Mouse (Mus musculus) erythroblast, embryonic 14.5 days (primary cell): ENCODE measurements around the gene Pdzrn3. TPM values are rescaled to one million over a fixed set of nuclear protein-coding genes. Genes with fewer than 3 reads are reported as not detected.

Experiments
- H3K27me3 ChIP-seq: 2 replicates; pipeline ENCODE4 v1.6.1; 2012; ENCODE audit warnings: inconsistent platforms; ENCODE audit not compliant: control insufficient read depth
- H3K36me3 ChIP-seq: 2 replicates; pipeline ENCODE4 v1.6.1; 2012; ENCODE audit warnings: mild to moderate bottlenecking, inconsistent platforms; ENCODE audit not compliant: control insufficient read depth
- H3K4me1 ChIP-seq: 2 replicates; pipeline ENCODE4 v1.6.1; 2012; ENCODE audit warnings: inconsistent platforms; ENCODE audit not compliant: control insufficient read depth
- H3K4me3 ChIP-seq: replicated peaks from 2 replicates; pipeline ENCODE3; 2012; ENCODE audit warnings: moderate library complexity, mild to moderate bottlenecking, inconsistent platforms
- H3K9me3 ChIP-seq: 2 replicates; pipeline ENCODE4 v1.6.1; 2012; ENCODE audit warnings: low read length, inconsistent platforms, mixed read lengths; ENCODE audit not compliant: control insufficient read depth
- GATA1 ChIP-seq: IDR thresholded peaks from 2 replicates; pipeline ENCODE4 v1.6.1; 2012; ENCODE audit warnings: low read length, inconsistent platforms, mixed read lengths
- TAL1 ChIP-seq: IDR thresholded peaks from 3 replicates; pipeline ENCODE4 v1.6.1; 2012; ENCODE audit warnings: low read length, inconsistent platforms, mixed read lengths
- polyA plus RNA-seq: library from polyadenylated mRNA; stranded (reverse); fragments of >175 nt; gene quantifications from 2 replicates; pipeline ENCODE4 v1.2.3, GENCODE M21; 2012

Pdzrn3 gene
- polyA plus RNA-seq, 1 experiment = not detected

DNA sequence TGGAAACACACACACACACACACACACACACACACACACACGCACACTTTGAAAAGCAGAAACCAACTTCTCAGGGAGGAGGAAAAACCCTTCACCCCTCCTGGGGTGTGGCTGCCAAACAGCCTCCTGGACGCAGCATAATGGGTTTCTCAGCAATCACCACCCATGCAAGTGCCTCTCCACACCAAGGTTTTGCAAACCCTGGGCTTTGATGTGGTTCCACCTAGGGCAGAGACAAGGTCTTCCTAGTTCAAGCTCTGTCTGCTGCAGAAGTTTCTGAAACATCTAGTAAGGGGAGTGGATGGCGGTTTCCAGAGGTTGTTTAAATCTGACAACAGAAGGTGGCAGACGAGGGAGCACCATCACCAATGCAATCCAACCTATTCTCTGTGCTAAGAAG lies 18.1 kb downstream of the Pdzrn3 start:
- H3K36me3 ChIP-seq = no peaks in the 10 kb centered on the region

DNA sequence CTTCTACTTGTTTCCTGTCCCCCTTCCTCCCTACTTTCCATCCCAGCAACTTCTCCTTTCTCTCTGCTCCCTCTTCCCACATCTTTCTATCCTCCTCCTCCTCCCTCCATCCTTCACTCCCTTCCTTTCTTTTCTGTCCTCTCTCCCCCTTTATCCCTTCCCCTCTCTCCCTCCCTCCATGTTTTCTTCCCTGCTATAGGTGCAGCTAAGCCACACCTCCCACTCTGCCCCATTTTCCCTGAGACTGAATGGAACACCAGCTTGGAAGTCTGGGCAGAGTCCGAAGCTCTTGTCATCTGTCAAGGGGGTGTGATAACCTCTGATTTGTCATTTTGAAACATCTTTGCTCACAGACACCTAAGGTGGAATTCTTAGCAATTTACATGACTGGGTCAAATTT lies 22.8 kb downstream of the Pdzrn3 start:
- H3K36me3 ChIP-seq = no peaks in the 10 kb centered on the region

More for the DNA sequence above, 18.1 kb downstream of the Pdzrn3 start:
- Histone ChIP-seq H3K9me3 (no peaks in the 10 kb centered on the region), H3K27me3 (no peaks in the 10 kb centered on the region), H3K4me1 (no peaks in the 10 kb centered on the region), H3K4me3 (no peak overlapping the region)
- TF ChIP-seq TAL1 (no peak), GATA1 (no peak)

DNA sequence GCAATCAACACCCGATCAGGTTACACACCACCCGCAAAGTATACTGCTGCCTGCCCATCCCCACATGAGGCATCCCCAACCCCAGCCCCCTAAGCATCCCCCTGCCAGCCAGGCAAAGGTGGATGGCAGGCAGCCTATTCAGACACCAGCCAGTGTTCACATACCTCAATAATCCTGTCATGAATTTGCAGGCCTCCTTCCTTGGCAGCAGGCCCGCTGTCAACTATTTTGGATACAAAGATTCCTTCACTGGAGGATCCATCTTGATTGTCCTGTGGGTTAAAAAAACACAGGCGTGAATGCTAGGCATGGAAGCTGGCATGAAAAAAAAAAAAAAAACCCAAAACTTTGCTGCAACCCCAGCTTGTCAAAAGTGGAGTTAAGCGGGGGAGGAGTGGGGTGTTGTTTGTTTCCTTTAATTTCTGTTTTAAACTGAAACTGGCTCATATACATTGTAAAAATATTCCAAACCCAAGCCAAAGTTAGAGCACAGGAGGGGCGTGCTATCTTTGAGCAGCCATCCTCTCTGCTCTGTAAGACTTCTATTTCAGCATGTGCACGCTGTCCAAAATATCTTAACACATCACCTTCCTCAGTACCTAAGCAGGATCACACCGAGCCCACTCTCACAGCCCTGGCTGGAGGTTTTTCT lies 23.3 kb downstream of the Pdzrn3 start:
- Histone ChIP-seq H3K27me3 (no peaks in the 10 kb centered on the region), H3K4me3 (no peak overlapping the region), H3K4me1 (no peaks in the 10 kb centered on the region), H3K9me3 (no peaks in the 10 kb centered on the region), H3K36me3 (no peaks in the 10 kb centered on the region)
- TF ChIP-seq GATA1 (no peak), TAL1 (no peak)

More for the DNA sequence above, 22.8 kb downstream of the Pdzrn3 start:
- H3K9me3 ChIP-seq = no peaks in the 10 kb centered on the region
- TF ChIP-seq GATA1 (no peak), TAL1 (no peak)
- no peaks in the 10 kb centered on the region for H3K27me3 ChIP-seq
- H3K4me3 ChIP-seq = no peak overlapping the region
- no peaks in the 10 kb centered on the region for H3K4me1 ChIP-seq

DNA sequence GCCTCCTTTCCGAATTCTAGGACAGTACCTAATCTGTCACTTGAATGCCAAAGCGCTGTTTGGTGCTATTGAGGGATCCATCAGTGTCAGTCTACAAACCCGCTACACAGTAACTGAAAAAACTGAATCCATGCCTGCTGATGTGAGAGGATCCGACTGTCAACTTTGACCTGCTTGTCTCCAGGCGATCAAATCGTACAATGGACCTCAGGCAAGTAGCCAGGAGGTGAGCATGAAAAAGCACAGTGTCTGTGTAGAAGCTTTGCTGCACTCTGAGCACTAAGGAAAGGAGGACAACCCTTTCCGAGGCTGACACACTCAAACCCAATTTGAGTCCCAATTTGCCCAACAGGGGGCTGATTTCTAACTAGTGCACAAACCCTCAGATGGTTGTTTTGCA lies 24.0 kb downstream of the Pdzrn3 start:
- no peaks in the 10 kb centered on the region for H3K27me3 ChIP-seq

DNA sequence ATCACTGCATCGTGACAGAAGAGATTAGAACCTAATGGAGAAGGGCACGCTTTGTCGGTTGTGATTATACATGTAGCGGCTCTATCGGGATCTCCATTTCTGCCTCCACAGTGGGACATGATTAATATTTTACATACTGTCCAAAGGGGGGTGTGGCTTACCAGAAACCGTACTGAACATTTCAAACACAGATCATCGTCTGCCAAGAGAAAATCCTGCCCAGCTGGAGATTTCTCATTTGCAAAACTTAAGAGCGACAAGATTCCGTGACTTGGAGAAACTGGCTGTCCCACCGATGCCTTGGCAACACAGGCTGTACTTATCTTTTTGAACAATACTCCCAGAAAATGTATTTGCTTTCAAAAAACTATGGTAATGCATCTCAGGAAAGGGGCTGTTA lies 25.1 kb downstream of the Pdzrn3 start:
- TF ChIP-seq GATA1 (no peak), TAL1 (no peak)
- no peaks in the 10 kb centered on the region for H3K27me3 ChIP-seq
- H3K36me3 ChIP-seq = no peaks in the 10 kb centered on the region
- H3K4me1 ChIP-seq = no peaks in the 10 kb centered on the region
- no peak overlapping the region for H3K4me3 ChIP-seq
- H3K9me3 ChIP-seq = no peaks in the 10 kb centered on the region

More for the DNA sequence above, 24.0 kb downstream of the Pdzrn3 start:
- Histone ChIP-seq H3K9me3 (no peaks in the 10 kb centered on the region), H3K4me3 (no peak overlapping the region), H3K36me3 (no peaks in the 10 kb centered on the region), H3K4me1 (no peaks in the 10 kb centered on the region)
- TF ChIP-seq TAL1 (no peak), GATA1 (no peak)

DNA sequence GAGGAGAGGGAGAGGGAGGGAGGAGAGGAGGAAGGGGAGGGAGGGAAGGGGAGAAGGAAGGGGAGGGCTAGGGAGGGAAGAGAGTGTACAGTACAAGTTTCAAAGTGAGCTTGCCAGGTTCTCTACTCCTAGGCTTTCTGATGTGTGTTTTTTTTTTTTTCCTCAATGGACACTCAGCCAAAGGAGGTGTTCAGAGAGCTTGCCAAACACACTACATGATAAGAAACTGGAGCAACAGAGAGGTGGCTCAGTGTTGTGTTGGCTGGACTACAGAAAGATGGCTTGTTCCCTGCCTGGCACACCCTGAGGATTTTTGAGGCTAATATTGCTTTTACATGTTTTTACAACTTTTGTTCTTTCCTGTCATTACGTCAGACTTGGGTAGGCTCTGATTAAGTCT lies 26.6 kb downstream of the Pdzrn3 start:
- Histone ChIP-seq H3K4me1 (no peaks in the 10 kb centered on the region), H3K36me3 (no peaks in the 10 kb centered on the region), H3K27me3 (no peaks in the 10 kb centered on the region), H3K4me3 (no peak overlapping the region), H3K9me3 (no peaks in the 10 kb centered on the region)
- TF ChIP-seq TAL1 (no peak), GATA1 (no peak)

DNA sequence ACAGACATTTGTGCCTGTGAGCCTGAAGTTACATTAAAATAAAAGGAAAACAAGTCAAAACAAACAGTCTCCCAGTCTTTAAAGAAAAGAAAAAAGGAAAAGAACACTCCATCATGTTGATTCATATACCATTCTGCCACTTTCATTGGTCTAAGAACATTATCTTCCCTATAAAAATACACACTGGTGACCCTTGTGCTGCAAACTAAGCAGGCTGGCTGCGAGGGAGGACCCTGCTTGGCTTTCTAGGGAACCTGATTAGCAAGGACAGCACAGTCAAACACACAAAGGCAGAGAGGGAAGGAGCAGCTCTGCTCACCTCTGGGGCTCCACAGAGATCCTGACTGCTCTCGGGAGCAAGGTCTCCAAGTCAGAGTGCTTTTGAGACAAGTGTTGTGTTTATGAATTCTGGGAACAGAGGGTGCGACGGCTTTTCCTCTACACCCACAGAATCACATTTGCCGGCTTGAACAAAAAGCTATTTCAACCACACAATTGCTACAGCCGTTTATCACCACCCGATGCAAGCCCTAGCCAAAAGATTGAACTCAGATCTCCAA lies 27.2 kb downstream of the Pdzrn3 start:
- TF ChIP-seq TAL1 (no peak), GATA1 (no peak)
- Histone ChIP-seq H3K27me3 (no peaks in the 10 kb centered on the region), H3K4me1 (no peaks in the 10 kb centered on the region), H3K9me3 (no peaks in the 10 kb centered on the region), H3K4me3 (no peak overlapping the region), H3K36me3 (no peaks in the 10 kb centered on the region)

DNA sequence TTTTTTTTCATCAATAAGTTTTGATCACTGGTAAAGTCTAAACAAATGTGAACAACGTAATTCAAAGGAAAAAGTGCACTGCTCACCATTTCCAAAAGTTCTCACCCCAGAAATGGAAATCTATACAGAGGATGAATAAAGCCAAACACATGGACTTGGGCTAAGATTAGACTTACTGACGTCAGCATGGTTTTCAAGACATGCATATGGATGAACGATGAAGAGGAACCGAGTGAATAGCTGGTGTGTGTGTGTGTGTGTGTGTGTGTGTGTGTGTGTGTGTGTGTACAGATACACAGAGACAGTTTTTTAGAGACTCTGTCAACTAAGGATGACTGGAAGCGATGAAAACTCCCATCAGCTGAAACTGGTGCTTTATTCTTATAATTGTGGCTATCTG lies 29.2 kb downstream of the Pdzrn3 start:
- Histone ChIP-seq H3K4me1 (no peaks in the 10 kb centered on the region), H3K4me3 (no peak overlapping the region), H3K9me3 (no peaks in the 10 kb centered on the region), H3K36me3 (no peaks in the 10 kb centered on the region), H3K27me3 (no peaks in the 10 kb centered on the region)
- no peak for TF ChIP-seq TAL1
- no peak for TF ChIP-seq GATA1

DNA sequence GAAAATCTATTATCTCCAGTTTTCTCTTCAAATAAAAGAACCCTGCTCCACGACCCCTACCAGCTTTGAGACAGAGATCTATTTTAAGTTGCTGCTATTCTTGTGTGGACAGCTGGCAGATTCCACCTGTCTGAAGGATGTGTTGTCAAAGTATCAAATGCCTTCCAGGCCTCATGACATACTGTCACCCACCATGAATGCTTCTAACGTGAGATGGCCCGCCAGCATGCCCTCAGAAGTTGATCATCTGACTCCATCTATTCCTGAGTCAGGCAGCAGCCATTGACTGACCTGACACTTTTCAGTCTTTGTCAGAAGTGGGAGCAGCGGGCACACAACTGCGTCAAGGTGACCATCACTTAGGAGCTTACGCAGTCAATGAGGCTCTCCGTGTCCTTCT lies 37.6 kb downstream of the Pdzrn3 start:
- TF ChIP-seq TAL1 = no peak
- no peak for TF ChIP-seq GATA1
- Histone ChIP-seq H3K27me3 (no peaks in the 10 kb centered on the region), H3K4me3 (no peak overlapping the region), H3K36me3 (no peaks in the 10 kb centered on the region), H3K9me3 (no peaks in the 10 kb centered on the region), H3K4me1 (peaks cover 1% of the 10 kb centered on the region; the same call in 1 of the 2 replicates)
